Mouse (Mus musculus) c-Kit-negative CD71-positive TER-119-positive erythroid progenitor cells, embryonic 14.5 days (primary cell): ENCODE measurements around the gene Zfp426.

Experiments used
- DNase-seq: peaks from one replicate; pipeline ENCODE4 v3.0.0-alpha.2; 2013; ENCODE audit warnings: low read depth, low spot score

The Zfp426 gene

DNA sequence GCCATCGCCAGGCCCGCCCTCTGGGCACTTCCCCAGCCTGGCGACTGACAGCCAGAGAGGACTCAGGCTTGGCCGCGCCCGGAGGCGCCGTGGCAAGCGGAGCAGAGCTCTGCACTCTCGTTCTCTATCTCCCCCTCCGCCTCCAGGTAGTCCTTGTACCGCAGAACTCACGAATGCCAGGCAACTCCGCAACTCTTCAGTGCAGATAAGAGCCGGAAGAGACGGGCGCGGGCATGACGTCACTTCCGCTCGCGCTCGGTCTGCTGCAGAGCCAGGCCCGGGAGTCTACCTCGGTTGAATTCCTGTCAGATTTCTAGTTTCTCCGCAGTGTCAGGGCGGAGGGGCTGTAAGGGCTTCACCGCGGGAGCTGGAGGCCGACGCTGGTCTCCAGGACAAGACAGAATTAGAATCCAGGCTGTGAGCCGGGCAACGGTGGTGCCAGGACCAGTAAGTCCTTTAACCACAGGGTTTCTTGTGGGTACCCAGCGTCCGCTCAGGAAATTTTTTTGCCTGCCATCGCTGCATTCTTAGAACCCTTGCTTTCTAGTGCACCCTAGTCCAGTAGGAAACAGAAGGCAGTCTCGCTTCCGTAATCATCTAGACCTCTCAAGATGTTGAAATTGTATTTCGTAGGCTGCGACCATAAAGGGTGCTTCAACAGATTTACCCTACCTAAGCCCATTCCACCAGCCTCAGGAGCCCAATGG, at the start of gene Zfp426:
Zfp426 (minus strand) TSS at position 220 of the 707 bp plus-strand sequence.
- DNase-seq: peak; percentile 91

DNA sequence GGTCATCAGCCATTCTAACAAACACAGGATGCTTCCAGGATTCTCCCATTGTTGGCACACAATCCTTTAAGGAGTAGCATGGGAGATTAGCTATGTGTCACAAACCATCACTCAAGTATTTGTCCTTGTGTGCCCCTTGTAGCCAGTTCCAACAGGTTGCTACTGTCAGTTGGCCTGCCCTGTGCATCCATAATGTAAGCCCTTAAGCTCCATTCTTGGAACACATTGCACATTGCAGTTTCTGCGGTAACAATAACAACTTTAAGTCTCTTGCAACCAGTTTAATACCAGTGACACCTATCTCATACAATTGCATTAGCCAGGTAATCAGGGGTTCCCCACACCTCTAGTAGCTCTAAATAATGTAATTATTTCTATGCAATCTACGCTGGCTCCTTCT, 44.1 kb upstream of the Zfp426 start:
- DNase-seq: no peak

DNA sequence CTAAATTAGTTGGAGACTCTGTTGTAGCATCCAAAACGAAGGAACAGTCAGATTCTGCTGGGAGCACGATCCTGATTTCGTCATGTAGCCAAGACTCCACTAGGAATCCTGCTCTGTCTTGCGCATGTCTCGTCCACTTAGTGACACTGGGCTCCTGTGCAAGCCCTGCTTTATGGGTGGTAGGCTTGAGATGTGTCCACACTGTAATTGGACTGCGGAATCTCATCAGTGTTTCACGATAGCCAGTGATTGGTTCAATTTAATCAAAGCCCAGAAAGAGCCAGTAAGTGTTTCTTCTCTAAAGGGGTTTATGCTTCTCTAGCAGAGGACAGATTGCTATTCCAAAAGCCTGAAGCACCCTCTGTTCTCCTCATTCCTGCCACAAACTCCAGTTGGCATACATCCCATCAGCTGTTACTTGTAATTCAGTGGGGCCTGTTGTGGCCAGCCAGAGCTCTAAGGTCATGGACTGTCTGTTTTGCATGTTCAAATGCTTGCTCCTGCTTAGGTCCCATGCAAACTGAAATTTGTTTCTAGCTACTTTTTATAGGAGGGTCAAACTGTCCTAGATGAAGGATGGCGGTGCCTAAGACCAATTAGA, 41.9 kb upstream of the Zfp426 start:
- no peak for DNase-seq

DNA sequence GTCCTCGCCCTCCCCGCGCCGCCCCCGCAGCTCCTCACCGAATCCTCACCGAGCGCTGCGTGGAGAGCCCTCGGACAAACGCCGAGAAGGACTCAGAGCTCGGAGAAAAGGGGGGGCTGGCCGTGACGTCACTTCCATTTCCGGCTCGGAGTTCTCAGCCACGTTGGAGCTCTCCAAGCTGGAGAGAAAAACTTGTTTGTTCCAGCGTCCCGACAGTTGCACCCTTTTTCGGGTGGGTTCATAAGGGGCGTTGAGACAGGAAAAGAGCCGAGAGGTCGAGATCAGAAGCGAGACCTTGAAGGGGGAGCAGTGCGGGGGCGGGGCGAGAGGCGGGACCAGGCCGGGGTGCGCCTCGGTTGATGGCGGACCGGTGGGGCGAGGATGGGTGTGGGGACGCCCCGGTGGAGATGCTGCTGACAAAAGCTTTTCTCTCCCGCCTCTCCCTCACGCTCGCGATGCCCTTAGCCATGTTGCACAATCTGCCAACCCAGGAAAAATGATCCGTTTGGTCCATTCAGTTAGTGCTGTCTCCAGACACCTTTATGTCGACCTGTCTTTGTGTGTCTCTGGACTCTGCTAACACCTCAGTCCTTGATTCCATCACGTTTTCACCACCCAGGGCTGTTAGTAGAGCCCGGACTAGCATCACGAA, 28.9 kb upstream of the Zfp426 start, which contains the start of gene Zfp266:
Zfp266 (minus strand) TSS at position 112 of the 652 bp plus-strand sequence.
- DNase-seq: peak; percentile 75

DNA sequence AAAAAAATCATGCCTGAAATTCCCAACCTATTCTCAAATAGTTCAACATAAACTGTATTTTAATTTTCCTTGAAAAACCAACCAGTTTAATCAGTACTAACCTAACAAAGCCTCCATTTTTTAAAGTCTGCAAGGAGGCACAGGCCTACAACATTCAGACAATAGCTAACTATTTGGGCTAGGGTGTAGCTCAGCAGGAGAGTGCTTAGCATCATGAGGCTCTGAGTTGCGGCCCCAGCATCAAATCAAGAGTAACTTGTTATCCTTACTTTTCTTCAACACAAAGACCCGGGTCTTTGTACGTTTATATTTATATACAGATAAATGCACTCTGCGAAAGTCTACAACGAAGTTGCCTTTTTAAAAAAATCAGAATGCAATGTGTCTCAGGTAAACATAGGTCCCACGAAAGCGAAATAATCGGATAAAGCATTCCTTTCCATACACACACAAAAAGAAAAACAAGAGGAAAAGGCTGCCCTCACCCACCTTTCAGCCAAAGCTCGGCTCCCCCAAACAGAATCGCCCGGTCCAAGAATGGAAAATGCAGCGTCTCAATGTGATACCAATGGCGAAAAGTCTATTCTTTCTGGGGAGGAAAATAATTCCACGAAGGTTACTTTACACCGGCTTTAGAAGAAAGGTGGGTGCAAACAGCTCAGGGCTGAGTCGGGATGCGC, 28.1 kb upstream of the Zfp426 start:
- DNase-seq: peak; percentile 12

DNA sequence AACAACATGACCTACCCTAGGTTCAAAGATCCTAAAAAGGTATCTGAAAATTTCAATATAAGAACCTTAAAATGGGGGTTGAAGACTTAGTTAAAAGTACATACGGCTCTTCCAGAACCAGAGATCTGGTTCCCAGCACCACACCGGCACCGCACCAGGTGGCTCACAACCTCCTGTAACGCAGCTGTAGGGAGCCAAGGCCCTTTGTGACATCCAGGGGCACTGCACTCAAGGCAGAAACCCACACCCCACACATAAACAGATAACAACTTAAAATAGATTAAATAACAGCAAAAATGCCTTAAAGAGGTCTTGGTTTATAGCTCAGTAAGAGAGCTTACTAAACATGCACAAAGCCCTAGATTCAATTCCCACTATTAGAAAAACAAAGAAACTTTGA, 27.4 kb upstream of the Zfp426 start:
- DNase-seq: no peak

DNA sequence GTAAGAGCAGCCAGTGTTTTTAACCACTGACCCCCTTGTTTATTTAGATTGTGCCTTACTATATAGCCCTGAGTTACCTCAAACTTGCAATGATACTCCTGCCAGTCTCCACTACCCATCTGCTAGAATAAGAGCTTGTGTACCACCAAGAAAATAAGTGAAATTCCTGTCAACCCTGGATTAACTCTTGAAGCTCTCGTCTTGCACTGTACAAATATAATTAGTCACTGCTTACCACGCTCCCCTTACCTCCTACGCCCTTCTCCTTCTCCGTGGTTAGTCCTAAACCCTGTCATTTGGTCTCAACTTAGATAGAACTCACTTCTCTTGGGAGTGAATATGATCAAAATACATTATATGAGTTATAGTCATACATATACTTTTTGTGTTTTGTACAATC, 26.2 kb upstream of the Zfp426 start:
- DNase-seq: no peak

DNA sequence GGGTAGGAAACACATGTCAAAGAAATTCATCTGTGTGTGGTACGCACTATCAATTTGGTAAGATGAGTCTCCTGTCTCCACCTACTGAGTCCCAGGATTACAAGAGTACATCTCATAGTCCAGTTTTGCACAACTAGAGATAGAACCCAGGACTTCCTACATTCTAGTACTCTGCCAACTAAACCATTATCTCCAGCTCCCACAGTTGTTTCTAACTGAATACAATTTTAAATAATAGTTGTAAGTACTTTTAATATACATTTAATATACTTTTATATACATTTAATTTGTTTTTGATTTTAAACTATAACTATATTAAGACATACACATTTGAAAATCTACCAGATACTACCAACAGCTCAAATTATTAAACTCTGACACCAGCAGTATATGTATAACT, 25.2 kb upstream of the Zfp426 start:
- DNase-seq: no peak

DNA sequence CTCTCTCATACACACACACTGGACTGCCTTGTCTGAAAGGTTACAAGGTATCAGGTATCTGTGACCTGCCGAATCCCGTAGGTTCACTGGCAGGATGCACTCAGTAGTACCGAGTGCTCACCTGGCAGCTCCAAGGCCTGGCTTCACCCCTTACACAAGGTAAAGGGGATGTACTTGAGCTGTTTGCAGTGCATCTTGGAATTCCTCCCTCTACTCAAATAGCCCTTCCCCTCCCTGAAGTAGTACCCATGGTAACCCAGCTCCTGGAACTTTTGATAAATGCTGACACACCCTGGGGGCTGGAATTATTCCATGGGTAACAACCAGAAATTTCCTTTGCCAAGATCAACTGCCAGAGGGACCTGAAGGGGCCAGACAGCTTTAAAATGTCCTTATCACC, 21.5 kb upstream of the Zfp426 start:
- DNase-seq: no peak

DNA sequence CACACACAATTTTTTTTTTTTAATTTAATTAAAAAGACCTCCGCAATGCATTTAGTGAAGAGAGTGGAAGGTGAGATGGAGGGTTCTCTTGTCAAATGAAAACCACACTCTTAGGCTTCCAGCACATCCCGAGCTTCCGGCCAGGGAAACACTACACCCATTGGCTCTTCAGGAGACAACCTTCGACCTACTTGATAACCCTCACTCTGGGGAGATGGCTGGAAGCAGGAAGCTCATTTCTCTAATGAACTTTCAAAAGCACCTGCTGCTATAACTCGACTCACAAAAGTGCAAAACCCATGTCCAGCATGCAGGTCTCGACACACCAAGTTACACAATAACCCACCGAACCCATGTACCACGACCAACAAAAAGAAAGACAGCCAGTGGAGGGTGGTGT, 20.2 kb upstream of the Zfp426 start:
- no peak for DNase-seq

DNA sequence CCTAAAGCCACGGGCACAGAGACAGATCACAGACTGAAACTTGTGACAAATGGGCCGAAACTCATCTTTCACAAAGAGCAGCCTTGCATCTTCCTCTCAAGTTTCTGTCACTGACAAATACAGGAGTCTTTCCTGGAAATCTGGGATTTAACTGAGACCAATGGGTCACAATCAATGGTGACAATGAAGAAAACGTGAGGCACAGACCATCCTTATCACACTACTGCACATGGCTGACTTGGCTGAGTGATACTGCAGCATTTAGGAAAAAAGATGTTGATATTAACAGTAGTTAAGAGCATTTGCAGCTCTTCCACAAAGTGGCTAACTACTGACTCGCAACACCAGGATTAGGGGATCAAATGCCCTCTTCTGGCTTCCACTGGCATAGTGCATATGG, 19.1 kb upstream of the Zfp426 start:
- DNase-seq: no peak

DNA sequence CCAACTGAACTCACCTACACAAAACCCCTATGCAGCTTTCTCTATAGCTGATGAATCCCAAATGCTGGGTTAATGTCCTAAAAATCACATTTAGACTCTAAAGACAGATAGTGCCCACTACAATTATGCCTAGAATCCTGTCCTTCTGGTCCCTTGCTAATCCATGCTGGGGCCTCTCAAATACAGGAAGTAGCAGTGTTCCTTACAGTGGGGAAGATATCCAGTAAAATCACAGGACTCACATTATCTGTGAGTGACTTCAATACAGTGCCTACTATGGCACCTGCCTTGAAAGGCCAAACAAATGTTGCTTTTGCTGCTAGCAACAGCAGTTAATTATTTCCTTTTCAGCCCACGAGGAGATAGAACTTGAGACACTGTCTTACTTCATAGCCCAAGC, 17.8 kb upstream of the Zfp426 start:
- DNase-seq: no peak

DNA sequence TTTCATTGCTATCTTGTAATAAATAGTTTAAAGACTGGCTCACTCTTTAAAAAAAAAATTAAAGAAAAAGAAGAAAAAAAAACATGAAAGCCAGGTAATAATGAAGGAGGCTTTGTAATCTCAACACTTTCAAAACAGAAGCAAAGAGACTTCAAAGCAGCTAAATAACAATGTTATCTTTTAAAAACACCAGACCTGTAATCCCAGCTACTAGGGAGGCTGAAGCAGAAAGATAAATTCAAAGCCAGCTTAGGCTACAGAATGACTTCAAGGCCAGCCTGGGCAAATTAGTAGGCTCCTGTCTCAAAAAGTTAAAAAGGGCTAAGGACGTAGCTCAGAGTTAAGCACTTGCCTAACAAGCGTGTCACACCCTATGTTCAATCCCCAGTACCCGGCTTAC, 17.1 kb upstream of the Zfp426 start:
- no peak for DNase-seq

DNA sequence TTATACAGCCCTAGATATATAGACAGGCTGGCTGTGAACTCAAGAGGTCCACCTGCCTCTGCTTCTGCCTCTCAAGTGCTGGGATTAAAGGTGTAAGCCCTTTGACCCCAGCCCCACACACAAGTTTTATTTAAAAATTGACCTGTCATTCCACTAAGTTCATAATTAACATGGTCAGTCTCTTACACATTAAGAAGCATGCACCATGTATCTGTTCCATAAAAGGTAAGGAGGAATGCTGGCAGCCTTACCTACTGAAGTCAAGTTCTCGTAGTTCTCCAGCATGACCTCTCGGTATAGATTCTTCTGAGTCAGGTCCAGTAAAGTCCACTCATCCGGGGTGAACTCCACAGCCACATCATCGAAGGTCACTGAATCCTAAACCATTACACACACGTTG, 12.3 kb upstream of the Zfp426 start:
- DNase-seq: no peak

DNA sequence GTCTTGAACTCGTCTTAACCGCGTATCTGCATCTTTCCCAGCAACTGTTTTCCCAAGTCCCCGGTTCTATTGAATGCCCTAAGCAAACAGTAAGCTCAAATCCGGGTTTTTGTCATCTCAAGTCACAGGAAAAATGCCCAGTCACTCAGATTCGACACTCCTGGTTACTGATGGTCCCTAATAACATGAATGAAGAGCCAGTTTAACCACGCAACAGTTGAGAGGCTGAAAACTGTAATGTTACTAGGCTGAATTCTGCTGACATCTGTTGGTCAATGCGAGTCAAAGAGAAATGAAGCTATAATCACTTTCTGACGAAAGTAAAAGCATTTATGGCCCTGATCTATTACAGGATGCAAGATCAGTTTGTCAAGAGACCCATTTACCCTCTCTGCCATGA, 735 bp upstream of the Zfp426 start:
- DNase-seq: peak; percentile 33

DNA sequence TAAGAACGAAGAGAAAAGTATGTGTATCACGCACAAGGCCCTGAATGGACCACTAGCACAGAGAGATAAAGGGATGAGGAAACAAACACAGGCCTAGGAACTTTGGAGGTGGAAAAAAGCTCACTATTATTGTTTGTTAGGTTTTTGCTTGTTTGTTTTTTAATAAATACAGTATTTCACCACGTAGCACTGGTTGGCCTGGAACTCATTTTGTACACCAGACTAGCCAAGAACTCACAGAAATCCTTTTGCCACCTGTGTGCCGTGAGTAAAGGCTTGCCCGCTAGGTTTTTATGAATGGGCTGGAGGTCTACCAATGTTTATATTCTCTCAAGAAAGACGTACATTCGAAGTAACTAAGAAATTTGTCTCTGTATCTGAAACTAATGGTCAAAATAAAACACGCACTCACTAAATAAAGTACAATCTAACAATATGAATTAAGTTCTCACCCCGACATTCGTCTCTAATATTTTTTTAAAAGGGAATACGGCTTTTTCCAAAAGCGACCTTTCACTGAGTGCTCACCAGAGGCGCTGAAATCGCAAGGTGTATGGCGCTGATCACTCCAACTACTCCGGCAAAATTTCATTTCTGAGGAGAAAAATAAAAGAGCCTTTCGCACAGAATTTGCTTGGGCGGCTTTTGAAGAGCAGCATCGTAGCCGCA, 554 bp downstream of the Zfp426 start:
- peak; percentile 27 for DNase-seq

DNA sequence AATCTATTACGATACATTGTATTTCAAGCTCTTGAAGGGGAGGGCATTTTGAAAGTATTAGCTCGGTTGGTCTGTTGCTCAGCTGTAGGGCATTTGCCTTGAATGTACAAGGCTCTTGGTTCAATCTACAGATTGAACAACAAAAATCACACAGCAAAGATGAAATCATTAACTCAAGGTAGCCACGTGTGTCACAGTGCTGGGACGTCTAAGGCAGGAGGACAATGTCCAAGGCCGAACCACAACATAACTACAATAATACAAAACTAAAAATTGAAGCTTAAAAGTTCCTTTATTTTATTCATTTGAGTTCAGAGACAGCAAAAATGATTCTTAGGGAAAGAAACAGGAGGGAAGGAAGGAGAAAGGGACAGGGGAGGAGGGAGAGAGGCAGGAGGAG, 3.0 kb downstream of the Zfp426 start:
- DNase-seq: no peak

DNA sequence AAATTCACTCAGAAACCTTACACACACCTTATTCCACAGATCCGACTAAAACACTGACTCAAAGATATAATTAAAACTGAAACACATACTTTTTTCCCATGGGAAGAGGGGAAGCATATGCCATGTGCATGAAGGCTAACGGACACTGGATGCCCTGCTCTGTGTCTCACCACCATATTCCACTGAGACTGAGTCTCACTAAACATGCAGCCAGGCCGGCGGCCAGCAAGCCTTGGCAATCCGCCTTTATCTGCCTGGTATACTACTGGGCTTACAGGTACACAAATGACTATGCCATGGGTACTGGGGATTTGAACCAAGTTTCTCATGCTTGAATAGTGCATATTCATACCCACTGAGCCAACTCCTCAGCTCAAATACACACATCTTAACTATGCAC, 13.2 kb downstream of the Zfp426 start:
- no peak for DNase-seq

DNA sequence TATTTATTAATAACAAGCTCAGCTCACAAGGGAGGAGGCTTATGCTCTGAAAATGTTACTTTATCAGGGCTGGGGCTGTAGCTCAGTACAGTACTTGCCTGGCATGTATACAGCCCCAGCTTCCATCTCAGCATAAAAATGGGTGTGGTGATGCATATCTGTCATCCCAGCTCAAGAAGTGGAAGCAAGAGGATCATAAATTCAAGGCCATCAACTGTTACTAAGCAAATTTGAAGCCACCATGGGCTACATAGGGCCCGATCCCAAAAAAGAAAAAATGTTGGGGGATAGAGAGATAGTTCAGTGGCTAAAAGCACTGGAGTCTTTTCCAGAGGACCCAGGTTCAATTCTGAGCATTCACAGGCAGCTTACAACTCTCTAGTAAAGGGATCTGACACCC, 15.9 kb downstream of the Zfp426 start:
- no peak for DNase-seq

DNA sequence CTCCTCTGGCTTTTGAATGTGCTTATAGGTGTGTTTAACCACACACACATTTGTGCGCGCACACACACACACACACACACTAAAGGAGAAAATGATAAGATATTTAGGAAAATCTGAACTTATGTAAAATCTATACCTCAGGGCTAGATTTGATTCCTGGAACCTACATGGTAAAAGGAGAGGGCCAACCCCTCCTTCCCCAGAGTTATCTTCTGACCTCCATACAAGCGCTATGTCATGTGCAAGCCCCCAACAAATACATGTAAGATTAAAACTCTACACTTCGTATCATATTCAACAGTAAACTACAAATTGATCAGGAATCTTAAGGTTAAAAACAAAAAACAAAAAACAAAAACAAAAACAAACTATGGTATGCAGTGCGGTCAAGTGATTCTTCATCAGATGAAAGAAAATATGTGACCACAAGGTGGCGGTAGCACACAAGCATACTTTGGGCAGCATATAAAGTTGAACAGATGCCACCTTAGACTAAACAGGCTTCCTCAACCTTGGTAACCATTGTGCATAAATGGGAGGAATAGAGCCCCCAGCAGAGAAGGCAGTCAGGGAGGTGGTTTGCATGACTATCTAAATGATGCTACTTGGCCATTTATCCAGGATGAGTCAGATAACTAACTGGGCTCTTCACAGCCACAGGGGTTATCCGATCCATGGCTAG, 25.6 kb downstream of the Zfp426 start:
- peak; percentile 56 for DNase-seq
